Mouse (Mus musculus) kidney, postnatal 10 days (tissue): ENCODE measurements around the gene Stx16.
A peak's percentile ranks its signal among the peaks of the same experiment; 100 is the strongest.

ENCODE experiments used
- DNase-seq: peaks from one replicate; pipeline ENCODE4 v3.0.0; 2021; ENCODE audit warnings: mixed read lengths

Stx16 gene

GRCm38 (mm10) chr2:174075673-174076432, at the start of gene Stx16:
Gene Stx16 (plus strand): TSS chr2:174076308.
- peak; percentile 96 for DNase-seq

- no peak for DNase-seq
These were observed 49.7 kb upstream of the Stx16 start for GRCm38 (mm10) chr2:174026406-174026805.

- peak; percentile 1 for DNase-seq
These were observed 42.8 kb upstream of the Stx16 start for GRCm38 (mm10) chr2:174033257-174033800.

GRCm38 (mm10) chr2:174047656-174048055, 28.5 kb upstream of the Stx16 start:
- no peak for DNase-seq

GRCm38 (mm10) chr2:174049481-174050338, 26.4 kb upstream of the Stx16 start:
- DNase-seq: no peak

GRCm38 (mm10) chr2:174050339-174050685, 25.8 kb upstream of the Stx16 start:
- DNase-seq: no peak

GRCm38 (mm10) chr2:174051081-174051481, 25.0 kb upstream of the Stx16 start:
- no peak for DNase-seq

- no peak for DNase-seq
These were observed 21.6 kb upstream of the Stx16 start for GRCm38 (mm10) chr2:174054496-174054895.

- no peak for DNase-seq
These were observed 18.4 kb upstream of the Stx16 start for GRCm38 (mm10) chr2:174057730-174058129.

GRCm38 (mm10) chr2:174058316-174058939, 17.7 kb upstream of the Stx16 start:
- peak; percentile 68 for DNase-seq

- DNase-seq: no peak
These were observed 16.3 kb upstream of the Stx16 start for GRCm38 (mm10) chr2:174059591-174060385.

GRCm38 (mm10) chr2:174061219-174061618, 14.9 kb upstream of the Stx16 start:
- DNase-seq: no peak

- DNase-seq: no peak
These were observed 13.0 kb upstream of the Stx16 start for GRCm38 (mm10) chr2:174063074-174063473.

- DNase-seq: peak; percentile 24
These were observed 12.4 kb upstream of the Stx16 start for GRCm38 (mm10) chr2:174063527-174064211.

- DNase-seq: no peak
These were observed 8.2 kb upstream of the Stx16 start for GRCm38 (mm10) chr2:174067793-174068419.

GRCm38 (mm10) chr2:174069532-174070049, 6.5 kb upstream of the Stx16 start:
- no peak for DNase-seq

GRCm38 (mm10) chr2:174071406-174071805, 4.7 kb upstream of the Stx16 start:
- no peak for DNase-seq

- no peak for DNase-seq
These were observed 2.8 kb upstream of the Stx16 start for GRCm38 (mm10) chr2:174073156-174073790.

GRCm38 (mm10) chr2:174074621-174075020, 1.5 kb upstream of the Stx16 start:
- peak; percentile 29 for DNase-seq

GRCm38 (mm10) chr2:174075072-174075570, 987 bp upstream of the Stx16 start:
- peak; percentile 36 for DNase-seq
